Comparison of ENCODE assay signal across 7 mouse cellular contexts in genomic region chr7:111778789-111779503, GRCm38 (mm10). TPM values are rescaled to one million over a fixed set of nuclear protein-coding genes. Genes with fewer than 3 reads are reported as not detected.
DNase-seq lines count a peak whose midpoint lies in the region; ATAC-seq lines count a peak whose summit lies in the region.

No protein-coding gene starts in this region.

- no peak for ATAC-seq in embryonic facial prominence, embryonic 15.5 days (ENCODE audit: insufficient number of reproducible peaks, low FRiP score, low TSS enrichment, low read depth)
- ATAC-seq in hindbrain, embryonic 12.5 days (ENCODE audit: low FRiP score): peak; percentile 8; the same call in 1 of the 2 replicates
- ATAC-seq in megakaryocyte, adult 5-6 weeks (ENCODE audit: poor library complexity, severe bottlenecking): no peak

- peak overlapping the region; percentile 36; the same call in 1 of the 2 replicates for H3K27ac ChIP-seq in embryonic facial prominence, embryonic 15.5 days (replicated peaks)
- no peak overlapping the region for H3K27ac ChIP-seq in hindbrain, embryonic 12.5 days

- no peaks in the 10 kb centered on the region for H3K36me3 ChIP-seq in embryonic facial prominence, embryonic 15.5 days
- H3K36me3 ChIP-seq in hindbrain, embryonic 12.5 days: no peaks in the 10 kb centered on the region

- intact Hi-C loops in left cerebral cortex, postnatal 4 days (cut with DNase I): loop anchor here (10.0 kb wide), 2 partner anchors 234 to 594 kb away; no protein-coding TSS in a partner anchor

- WGBS in embryonic facial prominence, embryonic 15.5 days: 11% methylated on average over 27 of the region's 27 CpGs
- 21% methylated on average over 27 of the region's 27 CpGs for WGBS in hindbrain, embryonic 12.5 days

- peaks cover 15% of the 10 kb centered on the region; the same call in 1 of the 2 replicates for H3K27me3 ChIP-seq in embryonic facial prominence, embryonic 15.5 days
- peaks cover 24% of the 10 kb centered on the region for H3K27me3 ChIP-seq in hindbrain, embryonic 12.5 days

- DNase-seq in ES-CJ7 (ENCODE audit: low read depth, low spot score) (peak; percentile 2), ZHBTc4 (ENCODE audit: low read depth, low spot score) (peak; percentile 36)
- DNase-seq in left cerebral cortex, postnatal 4 days: peak; percentile 24
- DNase-seq in neural tube, embryonic 10.5 days (ENCODE audit: extremely low spot score, low spot score): peak; percentile 50

- peak overlapping the region; percentile 94 for H3K4me2 ChIP-seq in embryonic facial prominence, embryonic 15.5 days (replicated peaks)
- H3K4me2 ChIP-seq in hindbrain, embryonic 12.5 days (replicated peaks): peak overlapping the region; percentile 76

- peak overlapping the region; percentile 57 for H3K4me3 ChIP-seq in embryonic facial prominence, embryonic 15.5 days (replicated peaks)
- H3K4me3 ChIP-seq in hindbrain, embryonic 12.5 days: peak overlapping the region; percentile 47

- peak overlapping the region; percentile 53 for H3K9ac ChIP-seq in embryonic facial prominence, embryonic 15.5 days
- peak overlapping the region; percentile 29 for H3K9ac ChIP-seq in hindbrain, embryonic 12.5 days

- peaks cover 27% of the 10 kb centered on the region for H3K4me1 ChIP-seq in embryonic facial prominence, embryonic 15.5 days
- H3K4me1 ChIP-seq in hindbrain, embryonic 12.5 days: peaks cover 15% of the 10 kb centered on the region

- H3K9me3 ChIP-seq in embryonic facial prominence, embryonic 15.5 days (replicated peaks): no peaks in the 10 kb centered on the region
- no peaks in the 10 kb centered on the region for H3K9me3 ChIP-seq in hindbrain, embryonic 12.5 days (replicated peaks)

RNA-seq across cellular contexts. Expression of gene Galnt18, which starts 0.8 kb away (rescaled TPM):
- polyA plus RNA-seq in embryonic facial prominence, embryonic 15.5 days (2015; fragmentation: Nextera tagmentation; extraction: Ambion mirVana): 30.0 and 30.3 TPM in 2 replicates
- polyA plus RNA-seq in hindbrain, embryonic 12.5 days (2016; fragmentation: Nextera tagmentation; extraction: Ambion mirVana): 7.5 and 8.0 TPM in 2 replicates
- total RNA-seq in left cerebral cortex, postnatal 4 days (2021): 10 to 100 TPM; 28.9 to 30.6 TPM
- total RNA-seq in megakaryocyte, adult 5-6 weeks (2015): not detected in 2 replicates
- not detected in 2 replicates for total RNA-seq in megakaryocyte, adult 5-6 weeks (2017)

Comparison
In these comparisons a context has a peak if more than half of its experiments do, and no peak if none do; other contexts are left out.
1. RNA of gene Galnt18, which starts 0.8 kb away (total RNA-seq): 28.9 to 30.6 TPM in left cerebral cortex, postnatal 4 days; not detected in megakaryocyte, adult 5-6 weeks; every median in the first group is over 10 times any median in the second.
2. Peak in every context shown above with its lines, with median percentiles within 50 percentile points of each other: DNase-seq.